Mouse (Mus musculus): Measurements from ENCODE around the gene Rhbdd3. TPM values are rescaled to one million over a fixed set of nuclear protein-coding genes. Genes with fewer than 3 reads are reported as not detected.
A peak's percentile ranks its signal among the peaks of the same experiment; 100 is the strongest.

Gene Rhbdd3
- polyA plus RNA-seq, 1 experiment from 2014 or later = 14.9 TPM

GRCm38 (mm10) chr11:5151247-5151630 is 52.5 kb downstream of the Rhbdd3 start:
- Histone ChIP-seq H3K4me1 (ENCODE audit: insufficient read depth) (peaks cover 19% of the 10 kb centered on the region), H3K27ac (ENCODE audit: low read depth) (0 out of 2 replicates have a peak overlapping the region, but pooled peaks have one; percentile 29), H3K27me3 (ENCODE audit: insufficient read depth, low read length) (peaks cover 21% of the 10 kb centered on the region; the same call in 1 of the 2 replicates), H3K9ac (replicated peaks) (no peak overlapping the region; the same call in 1 of the 2 replicates), H3K4me3 (ENCODE audit: low read depth, low read length) (peak overlapping the region; percentile 51), H3K9me3 (ENCODE audit: low read length) (no peaks in the 10 kb centered on the region), H3K4me2 (ENCODE audit: low read depth, low read length) (peak overlapping the region; percentile 84), H3K36me3 (replicated peaks; ENCODE audit: insufficient read depth, low read length) (no peaks in the 10 kb centered on the region)
- TF ChIP-seq CTCF (IDR thresholded peaks at IDR 0.05; ENCODE audit: low read depth) (no peak), EP300 (IDR thresholded peaks at IDR 0.05; ENCODE audit: low read depth) (no peak)
- 29% methylated on average over 4 of the region's 4 CpGs for WGBS (ENCODE audit: insufficient replicate concordance)
- ATAC-seq (no peak), DNase-seq (no peak)

DNA sequence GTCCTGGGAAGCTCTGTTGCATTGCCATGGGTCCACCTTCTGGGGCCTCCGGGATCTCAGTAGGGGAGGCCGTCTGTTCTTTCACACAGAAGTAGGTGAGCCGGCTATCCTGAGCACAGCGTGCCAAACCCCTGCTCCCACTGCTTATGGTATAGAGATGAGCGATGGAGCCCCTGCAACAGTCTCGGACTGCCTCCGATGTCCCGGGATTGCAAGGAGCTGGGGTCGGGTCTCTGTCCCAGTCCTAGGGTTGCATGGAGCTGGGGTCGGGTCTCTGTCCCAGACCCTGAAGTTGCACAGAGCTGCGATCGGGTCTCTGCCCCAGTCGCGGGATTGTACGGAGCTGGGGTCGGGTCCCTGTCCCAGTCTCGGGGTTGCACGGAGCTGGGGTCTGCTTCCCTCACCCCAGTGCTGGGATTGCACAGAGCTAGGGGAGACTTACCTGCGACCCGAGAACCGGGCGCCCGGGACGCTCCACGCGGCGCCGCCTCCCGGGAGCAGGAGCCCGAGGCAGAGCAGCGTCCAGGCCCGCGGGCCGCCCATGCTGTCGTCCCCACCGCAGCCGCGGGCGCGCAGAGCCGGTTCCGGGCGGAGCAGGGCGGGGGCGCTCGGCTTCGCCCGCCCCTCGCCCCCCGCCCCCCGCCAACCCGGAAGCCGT is 53.1 kb downstream of the Rhbdd3 start, which contains the start of gene Emid1:
TSS of gene Emid1 (minus strand) at position 578 of the 658 bp plus-strand sequence.
- under 1% methylated on average over 44 of the region's 53 CpGs for WGBS (ENCODE audit: insufficient replicate concordance)
- ATAC-seq (peak; percentile 43; the same call in 1 of the 2 replicates), DNase-seq (peak; percentile 38)
- peaks cover 21% of the 10 kb centered on the region; the same call in 1 of the 2 replicates for H3K27me3 ChIP-seq (ENCODE audit: insufficient read depth, low read length)
- H3K9ac ChIP-seq (replicated peaks) = peak within 1 kb of the TSS; percentile 70
- H3K4me2 ChIP-seq (ENCODE audit: low read depth, low read length) = peak within 1 kb of the TSS; percentile 84
- TF ChIP-seq CTCF (IDR thresholded peaks at IDR 0.05; ENCODE audit: low read depth) = no peak
- TF ChIP-seq EP300 (IDR thresholded peaks at IDR 0.05; ENCODE audit: low read depth) = no peak
- H3K27ac ChIP-seq (ENCODE audit: low read depth) = 0 out of 2 replicates have a peak within 1 kb of the TSS, but pooled peaks have one; percentile 29
- no peaks in the 10 kb centered on the region for H3K36me3 ChIP-seq (replicated peaks; ENCODE audit: insufficient read depth, low read length)
- H3K4me3 ChIP-seq (ENCODE audit: low read depth, low read length) = peak within 1 kb of the TSS; percentile 51
- no peaks in the 10 kb centered on the region for H3K9me3 ChIP-seq (ENCODE audit: low read length)
- H3K4me1 ChIP-seq (ENCODE audit: insufficient read depth) = peaks cover 19% of the 10 kb centered on the region

DNA sequence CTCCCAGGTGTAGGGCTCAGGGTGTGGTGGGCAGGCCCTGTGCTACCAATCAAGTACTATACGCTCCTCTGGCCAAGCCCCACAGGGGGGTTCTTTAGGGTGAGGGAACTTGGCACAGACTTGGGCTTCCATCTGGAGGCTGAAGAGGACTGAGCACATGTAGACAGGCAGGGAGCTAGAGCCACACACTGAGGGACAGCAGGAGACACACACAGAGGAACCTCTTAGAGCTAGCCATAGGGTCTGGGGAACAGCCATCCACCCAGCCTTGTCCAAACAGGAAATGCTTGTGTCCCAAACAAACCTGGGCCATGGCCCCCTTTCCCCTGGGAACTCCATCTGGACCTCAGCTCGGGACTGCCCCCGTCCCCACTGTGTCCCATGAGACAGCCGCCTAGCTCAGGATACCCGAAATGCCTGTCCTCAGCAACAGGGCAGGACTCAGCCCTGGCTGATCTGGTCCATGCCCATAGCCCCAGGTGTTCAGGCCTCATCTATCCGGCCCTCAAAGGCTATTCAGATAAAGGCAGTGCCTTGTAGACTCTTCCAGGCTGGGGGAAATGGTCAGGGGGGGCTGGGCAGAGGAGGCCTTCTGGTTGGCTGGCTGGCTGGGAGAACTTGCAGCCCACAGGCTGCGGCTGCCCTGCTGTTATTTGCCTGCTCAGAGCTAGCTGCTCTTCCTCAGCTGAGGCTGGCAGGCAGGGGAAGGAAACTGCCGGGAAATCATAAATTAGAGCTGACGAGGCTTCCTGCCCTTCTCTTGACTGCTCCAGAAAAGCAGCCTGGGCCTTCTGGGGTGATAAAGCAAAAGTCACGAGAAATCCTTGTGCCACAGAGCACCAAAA is 56.5 kb downstream of the Rhbdd3 start:
- H3K9me3 ChIP-seq (ENCODE audit: low read length) = no peaks in the 10 kb centered on the region
- TF ChIP-seq EP300 (IDR thresholded peaks at IDR 0.05; ENCODE audit: low read depth) (no peak), CTCF (IDR thresholded peaks at IDR 0.05; ENCODE audit: low read depth) (no peak)
- H3K36me3 ChIP-seq (replicated peaks; ENCODE audit: insufficient read depth, low read length) = no peaks in the 10 kb centered on the region
- H3K4me1 ChIP-seq (ENCODE audit: insufficient read depth) = peaks cover 8% of the 10 kb centered on the region; the same call in 1 of the 2 replicates
- DNase-seq (no peak), ATAC-seq (no peak)
- H3K9ac ChIP-seq (replicated peaks) = no peak overlapping the region
- no peak overlapping the region for H3K4me2 ChIP-seq (ENCODE audit: low read depth, low read length)
- peak overlapping the region; percentile 24; the same call in 1 of the 2 replicates for H3K27ac ChIP-seq (ENCODE audit: low read depth)
- no peak overlapping the region for H3K4me3 ChIP-seq (ENCODE audit: low read depth, low read length)
- 38% methylated on average over 10 of the region's 10 CpGs for WGBS (ENCODE audit: insufficient replicate concordance)
- H3K27me3 ChIP-seq (ENCODE audit: insufficient read depth, low read length) = peaks cover 21% of the 10 kb centered on the region; the same call in 1 of the 2 replicates

Other genes with a start within 250 kb of the Rhbdd3 start
- 5.8 and 7.9 TPM in 2 replicates for gene Nf2, start 249.4 kb upstream of the Rhbdd3 start, polyA plus RNA-seq (2015; fragmentation: Nextera tagmentation; extraction: Ambion mirVana)
- 135 and 136 TPM in 2 replicates for gene Nipsnap1, start 225.0 kb upstream of the Rhbdd3 start, polyA plus RNA-seq (2015; fragmentation: Nextera tagmentation; extraction: Ambion mirVana)
- gene Thoc5, start 203.6 kb upstream of the Rhbdd3 start, polyA plus RNA-seq (2015; fragmentation: Nextera tagmentation; extraction: Ambion mirVana) = 7.8 and 8.3 TPM in 2 replicates
- 0.16 and 0.18 TPM in 2 replicates for gene Nefh, start 150.9 kb upstream of the Rhbdd3 start, polyA plus RNA-seq (2015; fragmentation: Nextera tagmentation; extraction: Ambion mirVana)
- gene Ap1b1, start 112.1 kb upstream of the Rhbdd3 start, polyA plus RNA-seq (2015; fragmentation: Nextera tagmentation; extraction: Ambion mirVana) = 40.7 and 46.3 TPM in 2 replicates
- gene Rasl10a, start 40.8 kb upstream of the Rhbdd3 start, polyA plus RNA-seq (2015; fragmentation: Nextera tagmentation; extraction: Ambion mirVana) = 0.58 and 0.66 TPM in 2 replicates
- gene Gas2l1, start 33.6 kb upstream of the Rhbdd3 start, polyA plus RNA-seq (2015; fragmentation: Nextera tagmentation; extraction: Ambion mirVana) = 14.9 TPM in 2 replicates
- gene Ewsr1, start 340 bp downstream of the Rhbdd3 start, polyA plus RNA-seq (2015; fragmentation: Nextera tagmentation; extraction: Ambion mirVana) = 146 and 157 TPM in 2 replicates
- gene Emid1, start 53.3 kb downstream of the Rhbdd3 start, polyA plus RNA-seq (2015; fragmentation: Nextera tagmentation; extraction: Ambion mirVana) = 4.0 and 4.8 TPM in 2 replicates
- 1.8 and 2.2 TPM in 2 replicates for gene Kremen1, start 162.6 kb downstream of the Rhbdd3 start, polyA plus RNA-seq (2015; fragmentation: Nextera tagmentation; extraction: Ambion mirVana)

Data from liver, postnatal 0 days (tissue).